Comparison of ENCODE assay signal across 15 mouse cellular contexts in genomic region chr8:106606121-106606520, GRCm38 (mm10). TPM values are rescaled to one million over a fixed set of nuclear protein-coding genes. Genes with fewer than 3 reads are reported as not detected.
DNase-seq lines count a peak whose midpoint lies in the region; ATAC-seq lines count a peak whose summit lies in the region.
"Had no signal": no experiment of that assay in that cellular context is flagged by ENCODE, and none has a peak within 500 bp of the region (broad histone marks: within the 10 kb centered on the region; RNA-seq: fewer than 3 reads in every experiment).

No protein-coding gene starts in this region.

- WGBS in lung, embryonic 16.5 days, result 22% methylated on average over 4 of the region's 4 CpGs
- 37% methylated on average over 4 of the region's 4 CpGs for WGBS in intestine, embryonic 16.5 days
- WGBS in stomach, embryonic 16.5 days, result 30% methylated on average over 4 of the region's 4 CpGs
- WGBS in heart, embryonic 10.5 days, result 26% methylated on average over 4 of the region's 4 CpGs

- no peak overlapping the region for H3K9ac ChIP-seq in lung, embryonic 16.5 days (ENCODE audit: low read length)
- no peak overlapping the region for H3K9ac ChIP-seq in intestine, embryonic 16.5 days (ENCODE audit: low read depth, low read length)
- no peak overlapping the region for H3K9ac ChIP-seq in stomach, embryonic 16.5 days (ENCODE audit: low read length)
- H3K9ac ChIP-seq: midbrain, embryonic 13.5 days; neural tube, embryonic 12.5 days had no signal

- H3K9me3 ChIP-seq in lung, embryonic 16.5 days (ENCODE audit: control insufficient read depth, low read length), result no peaks in the 10 kb centered on the region
- H3K9me3 ChIP-seq in intestine, embryonic 16.5 days (ENCODE audit: control insufficient read depth, low read length), result no peaks in the 10 kb centered on the region
- H3K9me3 ChIP-seq in stomach, embryonic 16.5 days (replicated peaks; ENCODE audit: control insufficient read depth, low read length), result no peaks in the 10 kb centered on the region
- H3K9me3 ChIP-seq in heart, embryonic 10.5 days, result no peaks in the 10 kb centered on the region
- H3K9me3 ChIP-seq: embryonic facial prominence, embryonic 10.5 days; midbrain, embryonic 13.5 days; neural tube, embryonic 12.5 days had no signal

- peak overlapping the region; percentile 47 for H3K4me2 ChIP-seq in lung, embryonic 16.5 days (ENCODE audit: low read depth, low read length)
- H3K4me2 ChIP-seq in intestine, embryonic 16.5 days (ENCODE audit: low read depth, low read length), result peak overlapping the region; percentile 45
- peak overlapping the region; percentile 48 for H3K4me2 ChIP-seq in stomach, embryonic 16.5 days (ENCODE audit: low read depth, low read length)
- H3K4me2 ChIP-seq: heart, embryonic 11.5 days; midbrain, embryonic 13.5 days; neural tube, embryonic 12.5 days had no signal

- no peak for ATAC-seq in lung, embryonic 16.5 days (ENCODE audit: low read depth)
- ATAC-seq in intestine, embryonic 16.5 days, result no peak
- ATAC-seq in stomach, embryonic 16.5 days (ENCODE audit: insufficient read depth, low FRiP score), result no peak
- ATAC-seq: midbrain, embryonic 13.5 days had no signal

- H3K27ac ChIP-seq in lung, embryonic 16.5 days (ENCODE audit: low read length), result no peak overlapping the region
- H3K27ac ChIP-seq in intestine, embryonic 16.5 days (ENCODE audit: low read length), result peak overlapping the region; percentile 2; the same call in 1 of the 2 replicates
- peak overlapping the region; percentile 21; the same call in 1 of the 2 replicates for H3K27ac ChIP-seq in stomach, embryonic 16.5 days (ENCODE audit: low read length)
- H3K27ac ChIP-seq in heart, embryonic 10.5 days, result no peak overlapping the region
- H3K27ac ChIP-seq: embryonic facial prominence, embryonic 10.5 days; midbrain, embryonic 13.5 days; neural tube, embryonic 12.5 days had no signal

- H3K4me3 ChIP-seq in lung, embryonic 16.5 days (ENCODE audit: low read length), result no peak overlapping the region
- H3K4me3 ChIP-seq in intestine, embryonic 16.5 days (ENCODE audit: low read length), result peak overlapping the region; percentile 20
- H3K4me3 ChIP-seq in stomach, embryonic 16.5 days (replicated peaks; ENCODE audit: low read length), result peak overlapping the region; percentile 20
- H3K4me3 ChIP-seq in heart, embryonic 10.5 days, result no peak overlapping the region
- H3K4me3 ChIP-seq: embryonic facial prominence, embryonic 10.5 days; midbrain, embryonic 13.5 days; neural tube, embryonic 12.5 days had no signal

- DNase-seq in lung, postnatal 10 days, result no peak
- DNase-seq in ES-CJ7 (ENCODE audit: low read depth, low spot score), result peak; percentile 19
- DNase-seq in heart, embryonic 10.5 days (ENCODE audit: low spot score), result no peak
- no peak for DNase-seq in layer of hippocampus, postnatal 36 days
- DNase-seq: adrenal gland, adult 2 months; cerebellum, adult 2 months; heart, postnatal 10 days; right cerebral cortex, adult 18-20 months had no signal

- H3K27me3 ChIP-seq in lung, embryonic 16.5 days (ENCODE audit: control insufficient read depth, insufficient read depth, low read depth, low read length), result peaks cover 32% of the 10 kb centered on the region
- H3K27me3 ChIP-seq in intestine, embryonic 16.5 days (replicated peaks; ENCODE audit: control insufficient read depth, insufficient read depth, low read length), result peaks cover 23% of the 10 kb centered on the region; the same call in 1 of the 2 replicates
- H3K27me3 ChIP-seq in stomach, embryonic 16.5 days (ENCODE audit: control insufficient read depth, insufficient read depth, low read length), result peaks cover 23% of the 10 kb centered on the region; the same call in 1 of the 2 replicates
- peaks cover 79% of the 10 kb centered on the region for H3K27me3 ChIP-seq in heart, embryonic 10.5 days (ENCODE audit: insufficient read depth, poor library complexity, severe bottlenecking)

- no peaks in the 10 kb centered on the region for H3K36me3 ChIP-seq in lung, embryonic 16.5 days (ENCODE audit: control insufficient read depth, insufficient read depth, low read length)
- no peaks in the 10 kb centered on the region for H3K36me3 ChIP-seq in intestine, embryonic 16.5 days (ENCODE audit: control insufficient read depth, insufficient read depth, low read length)
- no peaks in the 10 kb centered on the region for H3K36me3 ChIP-seq in stomach, embryonic 16.5 days (ENCODE audit: control insufficient read depth, insufficient read depth, low read length)
- H3K36me3 ChIP-seq in heart, embryonic 10.5 days, result no peaks in the 10 kb centered on the region
- H3K36me3 ChIP-seq: embryonic facial prominence, embryonic 10.5 days; midbrain, embryonic 13.5 days; neural tube, embryonic 12.5 days had no signal

- H3K4me1 ChIP-seq in lung, embryonic 16.5 days (replicated peaks; ENCODE audit: control insufficient read depth, insufficient read depth, low read length), result peaks cover 17% of the 10 kb centered on the region
- H3K4me1 ChIP-seq in intestine, embryonic 16.5 days (ENCODE audit: control insufficient read depth, insufficient read depth, low read length), result peaks cover 17% of the 10 kb centered on the region
- H3K4me1 ChIP-seq in stomach, embryonic 16.5 days (ENCODE audit: control insufficient read depth, insufficient read depth, low read length), result peaks cover 15% of the 10 kb centered on the region
- peaks cover 18% of the 10 kb centered on the region for H3K4me1 ChIP-seq in heart, embryonic 10.5 days

RNA-seq across cellular contexts. Expression of gene Cdh1, which starts 3.0 kb away (rescaled TPM):
- 157 and 162 TPM in 2 replicates for polyA plus RNA-seq in lung, embryonic 16.5 days (2015; fragmentation: Nextera tagmentation; extraction: Ambion mirVana)
- polyA plus RNA-seq in intestine, embryonic 16.5 days (2015; fragmentation: Nextera tagmentation; extraction: Ambion mirVana), result 170 and 181 TPM in 2 replicates
- polyA plus RNA-seq in stomach, embryonic 16.5 days (2015; fragmentation: Nextera tagmentation; extraction: Ambion mirVana), result 215 and 267 TPM in 2 replicates
- polyA plus RNA-seq in heart, embryonic 10.5 days (2016; fragmentation: Nextera tagmentation; extraction: Ambion mirVana), result 3.3 and 11.4 TPM in 2 replicates
- under 1 TPM; 0.20 to 0.48 TPM for total RNA-seq in layer of hippocampus, postnatal 36 days (2021)

RNA-seq across cellular contexts. Expression of gene Gm10073, which starts 32.9 kb away (rescaled TPM):
- 10.5 and 19.9 TPM in 2 replicates for polyA plus RNA-seq in lung, embryonic 16.5 days (2015; fragmentation: Nextera tagmentation; extraction: Ambion mirVana)
- 8.4 and 10.6 TPM in 2 replicates for polyA plus RNA-seq in intestine, embryonic 16.5 days (2015; fragmentation: Nextera tagmentation; extraction: Ambion mirVana)
- 13.4 and 26.5 TPM in 2 replicates for polyA plus RNA-seq in stomach, embryonic 16.5 days (2015; fragmentation: Nextera tagmentation; extraction: Ambion mirVana)
- polyA plus RNA-seq in heart, embryonic 10.5 days (2016; fragmentation: Nextera tagmentation; extraction: Ambion mirVana), result 4.9 and 6.8 TPM in 2 replicates
- 10 to 100 TPM; 86.3 to 90.8 TPM for total RNA-seq in layer of hippocampus, postnatal 36 days (2021)

Comparison
In these comparisons a context has a peak if more than half of its experiments do, and no peak if none do; other contexts are left out.
1. H3K27ac ChIP-seq: peak in intestine, embryonic 16.5 days (single experiment) and stomach, embryonic 16.5 days (single experiment); none in lung, embryonic 16.5 days (single experiment) and heart, embryonic 10.5 days (single experiment).
2. H3K4me3 ChIP-seq: peak in intestine, embryonic 16.5 days (single experiment) and stomach, embryonic 16.5 days (single experiment); none in lung, embryonic 16.5 days (single experiment) and heart, embryonic 10.5 days (single experiment).
3. RNA of gene Cdh1, which starts 3.0 kb away (polyA plus RNA-seq): 215 to 267 TPM in stomach, embryonic 16.5 days, 170 to 181 TPM in intestine, embryonic 16.5 days and 157 to 162 TPM in lung, embryonic 16.5 days; 3.3 to 11.4 TPM in heart, embryonic 10.5 days; every median in the first group is over 10 times any median in the second.
4. Peak in every context shown above with its lines, with median percentiles within 50 percentile points of each other: H3K4me2 ChIP-seq.